Mouse (Mus musculus) brain, embryonic 14.5 days (tissue): ENCODE results near the gene Col5a2.

Experiments used
- CTCF ChIP-seq: fragments of 200-500 bp; IDR thresholded peaks from 2 replicates; pipeline ENCODE4 v1.5.1; 2012; ENCODE audit warnings: inconsistent platforms, mild to moderate bottlenecking, moderate library complexity, borderline replicate concordance; ENCODE audit not compliant: insufficient read depth, insufficient read length; ENCODE audit errors: extremely low read depth
- POLR2A ChIP-seq: fragments of 200-500 bp; IDR thresholded peaks from 2 replicates; pipeline ENCODE4 v1.6.1; 2012; ENCODE audit warnings: mild to moderate bottlenecking, inconsistent platforms, borderline replicate concordance; ENCODE audit not compliant: poor library complexity, insufficient read depth, insufficient read length, severe bottlenecking; ENCODE audit errors: extremely low read depth

- TF ChIP-seq POLR2A (no peak), CTCF (no peak)
These were observed 24.0 kb downstream of the Col5a2 start for GRCm38 (mm10) chr1:45479087-45479486.
